Mouse (Mus musculus) erythroblast, embryonic 14.5 days (primary cell): ENCODE measurements around the gene Cbl.

Experiments used
- GATA1 ChIP-seq: IDR thresholded peaks from 2 replicates; pipeline ENCODE4 v1.6.1; 2012; ENCODE audit warnings: low read length, inconsistent platforms, mixed read lengths
- TAL1 ChIP-seq: IDR thresholded peaks from 3 replicates; pipeline ENCODE4 v1.6.1; 2012; ENCODE audit warnings: low read length, inconsistent platforms, mixed read lengths

DNA sequence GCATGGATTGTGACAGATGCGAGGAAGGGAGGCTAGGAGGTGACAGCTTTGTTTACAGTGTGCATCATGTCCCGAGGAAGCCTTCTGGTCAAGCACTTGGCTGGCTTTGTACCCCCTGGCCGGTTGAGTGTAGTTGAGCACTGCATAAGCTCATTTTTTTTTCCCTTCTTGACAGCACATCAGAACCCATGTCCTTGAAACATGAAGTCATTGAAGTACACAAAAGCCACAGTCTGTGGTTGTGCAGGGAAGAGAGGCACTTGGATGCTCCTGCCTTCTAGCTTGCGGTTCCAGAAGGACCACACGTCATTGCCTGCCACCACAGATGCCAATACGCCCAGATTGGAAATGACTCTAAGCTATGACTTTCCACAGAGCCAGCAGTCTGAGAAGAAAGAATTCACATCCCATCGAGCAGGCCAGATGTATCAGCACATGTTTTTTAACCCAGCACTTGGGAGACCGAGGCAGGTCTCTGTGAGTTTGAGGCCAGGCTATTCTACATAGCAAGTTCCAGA, 113.8 kb downstream of the Cbl start:
- TF ChIP-seq GATA1 (no peak), TAL1 (no peak)
